Comparison of ENCODE assay signal across 8 mouse cellular contexts in the genomic region with DNA sequence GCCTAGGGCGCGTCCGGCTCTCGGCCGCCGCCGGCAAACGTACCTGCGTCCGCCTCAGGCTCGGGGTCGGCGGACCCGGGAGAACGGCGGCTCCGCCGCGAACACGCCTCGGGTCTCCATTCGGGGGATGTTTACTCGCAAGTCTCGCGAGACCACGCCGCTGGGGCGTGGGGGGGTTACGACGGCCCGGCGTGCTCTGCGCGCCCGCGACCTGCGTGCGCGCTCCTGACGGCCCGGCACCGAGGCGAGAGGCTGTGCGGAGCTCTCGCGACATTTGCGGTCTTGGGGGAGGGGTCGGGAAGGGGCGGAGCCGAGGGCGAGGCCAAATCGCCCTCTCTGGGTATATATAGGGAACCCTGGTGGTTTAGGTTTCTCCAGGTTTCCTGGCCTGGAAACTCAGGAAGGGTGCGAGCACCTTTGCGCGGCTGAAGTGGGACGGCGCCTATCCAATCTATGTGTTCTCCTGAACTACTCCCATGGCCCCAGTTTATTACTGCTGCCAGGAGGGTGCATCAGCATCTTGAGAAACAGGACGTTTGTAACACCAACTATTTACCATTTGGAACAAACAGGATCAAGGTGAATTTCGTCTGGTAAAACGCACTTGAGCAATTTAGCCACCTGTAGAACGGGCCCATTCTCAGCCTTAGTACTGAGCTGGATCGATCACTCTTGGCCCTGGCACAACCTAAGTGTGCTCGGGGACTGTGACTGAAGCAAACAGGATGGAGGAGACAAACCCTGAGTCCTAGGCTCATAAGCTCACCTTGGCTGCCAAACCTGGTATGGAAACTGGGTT. TPM values are rescaled to one million over a fixed set of nuclear protein-coding genes. Genes with fewer than 3 reads are reported as not detected.
DNase-seq lines count a peak whose midpoint lies in the region; ATAC-seq and TF ChIP-seq lines count a peak whose summit lies in the region.

A gene (minus strand): TSS at position 133 of the 799 bp plus-strand sequence.

- peak within 1 kb of the TSS; percentile 92 for H3K4me3 ChIP-seq in E14TG2a.4 (replicated peaks; ENCODE audit: low read length)
- peak within 1 kb of the TSS; percentile 72 for H3K4me3 ChIP-seq in forebrain, embryonic 13.5 days
- peak within 1 kb of the TSS; percentile 89 for H3K4me3 ChIP-seq in liver, postnatal 0 days (ENCODE audit: low read depth, low read length)
- peak within 1 kb of the TSS; percentile 74 for H3K4me3 ChIP-seq in neural tube, embryonic 14.5 days (ENCODE audit: low read depth, low read length)

- WGBS in forebrain, embryonic 13.5 days: 6% methylated on average over 54 of the region's 63 CpGs
- 3% methylated on average over 63 of the region's 63 CpGs for WGBS in large intestine, adult 2 months
- 4% methylated on average over 54 of the region's 63 CpGs for WGBS in liver, postnatal 0 days (ENCODE audit: insufficient replicate concordance)
- WGBS in neural tube, embryonic 14.5 days: 8% methylated on average over 43 of the region's 63 CpGs

- TF ChIP-seq CTCF in E14TG2a.4 (conservative IDR thresholded peaks at IDR 0.05; ENCODE audit: low read length): no peak
- 0 out of 2 replicates have a peak, but pooled peaks have one; percentile 6 for TF ChIP-seq CTCF in liver, postnatal 0 days (IDR thresholded peaks at IDR 0.05; ENCODE audit: low read depth)

- peak within 1 kb of the TSS; percentile 89 for H3K27ac ChIP-seq in forebrain, embryonic 13.5 days
- H3K27ac ChIP-seq in liver, postnatal 0 days (ENCODE audit: low read depth): peak within 1 kb of the TSS; percentile 98
- H3K27ac ChIP-seq in neural tube, embryonic 14.5 days (ENCODE audit: low read depth, low read length): peak within 1 kb of the TSS; percentile 93

- no peaks in the 10 kb centered on the region for H3K27me3 ChIP-seq in E14TG2a.4 (ENCODE audit: insufficient read depth, low read length)
- H3K27me3 ChIP-seq in forebrain, embryonic 13.5 days: no peaks in the 10 kb centered on the region
- H3K27me3 ChIP-seq in liver, postnatal 0 days (ENCODE audit: insufficient read depth, low read length): no peaks in the 10 kb centered on the region
- no peaks in the 10 kb centered on the region for H3K27me3 ChIP-seq in neural tube, embryonic 14.5 days (ENCODE audit: control insufficient read depth, insufficient read depth, low read length)

- no peaks in the 10 kb centered on the region for H3K9me3 ChIP-seq in E14TG2a.4 (ENCODE audit: low read length)
- no peaks in the 10 kb centered on the region for H3K9me3 ChIP-seq in forebrain, embryonic 13.5 days (replicated peaks)
- no peaks in the 10 kb centered on the region for H3K9me3 ChIP-seq in liver, postnatal 0 days (ENCODE audit: low read length)
- H3K9me3 ChIP-seq in neural tube, embryonic 14.5 days (ENCODE audit: control insufficient read depth, low read length): no peaks in the 10 kb centered on the region

- peak; percentile 97 for ATAC-seq in forebrain, embryonic 13.5 days
- ATAC-seq in liver, postnatal 0 days: peak; percentile 99
- peak; percentile 95 for ATAC-seq in neural tube, embryonic 14.5 days (ENCODE audit: low read depth)

- peak; percentile 93 for DNase-seq in c-Kit-positive CD71-positive TER-119-positive erythroid progenitor cells, embryonic 14.5 days (ENCODE audit: low spot score)
- DNase-seq in heart, postnatal 10 days: peak; percentile 99
- peak; percentile 84 for DNase-seq in large intestine, adult 2 months (ENCODE audit: low read depth, low spot score)
- peak; percentile 98 for DNase-seq in liver, postnatal 0 days
- peak; percentile 99 for DNase-seq in testis, postnatal 10 days (ENCODE audit: low spot score)

- peak within 1 kb of the TSS; percentile 92 for H3K4me2 ChIP-seq in forebrain, embryonic 13.5 days
- peak within 1 kb of the TSS; percentile 92 for H3K4me2 ChIP-seq in liver, postnatal 0 days (ENCODE audit: low read depth, low read length)
- H3K4me2 ChIP-seq in neural tube, embryonic 14.5 days (ENCODE audit: low read depth, low read length): peak within 1 kb of the TSS; percentile 90

- intact Hi-C loops in heart, postnatal 10 days (cut with DNase I): loop anchor here (2.0 kb wide), 2 partner anchors 16 to 46 kb away; a partner anchor contains a TSS

- H3K36me3 ChIP-seq in E14TG2a.4 (ENCODE audit: insufficient read depth, low read length): peaks cover 49% of the 10 kb centered on the region
- H3K36me3 ChIP-seq in forebrain, embryonic 13.5 days (ENCODE audit: poor library complexity, severe bottlenecking): peaks cover 23% of the 10 kb centered on the region
- H3K36me3 ChIP-seq in liver, postnatal 0 days (replicated peaks; ENCODE audit: insufficient read depth, low read length): peaks cover 7% of the 10 kb centered on the region
- H3K36me3 ChIP-seq in neural tube, embryonic 14.5 days (ENCODE audit: control insufficient read depth, insufficient read depth, low read length): peaks cover 20% of the 10 kb centered on the region

- peak within 1 kb of the TSS; percentile 92 for H3K9ac ChIP-seq in forebrain, embryonic 13.5 days
- H3K9ac ChIP-seq in liver, postnatal 0 days (replicated peaks): peak within 1 kb of the TSS; percentile 89
- peak within 1 kb of the TSS; percentile 84 for H3K9ac ChIP-seq in neural tube, embryonic 14.5 days (replicated peaks; ENCODE audit: low read depth, low read length)

- peak; percentile 66 for TF ChIP-seq EP300 in liver, postnatal 0 days (IDR thresholded peaks at IDR 0.05; ENCODE audit: low read depth)

- peaks cover 71% of the 10 kb centered on the region for H3K4me1 ChIP-seq in E14TG2a.4 (replicated peaks; ENCODE audit: low read depth, low read length)
- peaks cover 30% of the 10 kb centered on the region for H3K4me1 ChIP-seq in forebrain, embryonic 13.5 days
- H3K4me1 ChIP-seq in liver, postnatal 0 days (ENCODE audit: insufficient read depth): peaks cover 29% of the 10 kb centered on the region
- peaks cover 23% of the 10 kb centered on the region for H3K4me1 ChIP-seq in neural tube, embryonic 14.5 days (ENCODE audit: control insufficient read depth, insufficient read depth, low read length)

RNA-seq across cellular contexts. Expression of the gene that starts here (rescaled TPM):
- polyA plus RNA-seq in forebrain, embryonic 13.5 days (2015; fragmentation: Nextera tagmentation; extraction: Ambion mirVana): 67.2 and 70.5 TPM in 2 replicates
- 10 to 100 TPM; 66.8 to 67.7 TPM for total RNA-seq in heart, postnatal 10 days (2021)
- 54.3 and 69.2 TPM in 2 replicates for polyA plus RNA-seq in large intestine, adult 2 months (2012; rRNA removed)
- polyA plus RNA-seq in liver, postnatal 0 days (2015; fragmentation: Nextera tagmentation; extraction: Ambion mirVana): 17.3 and 20.1 TPM in 2 replicates
- polyA plus RNA-seq in neural tube, embryonic 14.5 days (2014; fragmentation: Nextera tagmentation; extraction: Ambion mirVana): 42.5 and 64.8 TPM in 2 replicates

Comparison
In these comparisons a context has a peak if more than half of its experiments do, and no peak if none do; other contexts are left out.
1. Peak in every context shown above with its lines: DNase-seq, ATAC-seq, H3K4me3 ChIP-seq and H3K27ac ChIP-seq.